Mouse (Mus musculus) left cerebral cortex, postnatal 4 days (tissue): ENCODE results near the gene H2al1b. TPM values are rescaled to one million over a fixed set of nuclear protein-coding genes. Genes with fewer than 3 reads are reported as not detected.
"Not testable (repeated sequence)": the region's sequence is repeated elsewhere in the genome, so short reads cannot be mapped to it uniquely, and the experiment has no call there.

Experiments
- DNase-seq: peaks from one replicate; pipeline ENCODE4 v3.0.0-alpha.2; 2022
- intact Hi-C: fragments of 180-260 bp; cut with DNase I; formaldehyde crosslinking; loops from one replicate; pipeline ENCODE4 v1.15.1; 2025
- total RNA-seq, 2 experiments: library from RNA; stranded (reverse); gene quantifications; 2 replicates each; pipeline ENCODE4 v1.2.3; 2021

H2al1b gene
- not detected for total RNA-seq

- DNase-seq, intact Hi-C loops: not testable (repeated sequence)
Observed at GRCm38 (mm10) chrX:11302132-11302531, at the start of gene H2al1b. H2al1b (plus strand) TSS chrX:11302432.

DNA sequence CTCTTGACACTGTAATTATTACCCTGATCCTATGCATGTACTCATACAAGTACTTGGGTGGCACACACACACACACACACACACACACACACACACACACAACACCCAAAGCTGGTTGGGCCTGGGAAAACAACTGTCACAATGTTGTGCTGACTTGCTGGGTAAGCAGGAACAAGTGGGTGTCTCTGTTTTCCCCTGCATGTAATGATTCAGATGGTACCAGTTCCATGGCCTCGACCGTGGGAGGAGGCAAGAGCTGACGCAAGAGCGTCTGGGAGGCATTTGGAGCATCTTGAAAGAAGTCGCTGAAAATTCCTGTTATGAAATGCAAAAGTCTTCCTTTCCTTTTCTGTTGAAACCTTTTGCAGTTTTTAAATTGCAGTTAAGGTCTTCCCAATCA lies 48.2 kb upstream of the H2al1b start:
- no peak for DNase-seq
- intact Hi-C loops = no loop called here

- no peak for DNase-seq
- intact Hi-C loops = no loop called here
Observed at GRCm38 (mm10) chrX:11254521-11255207, 47.6 kb upstream of the H2al1b start.

DNA sequence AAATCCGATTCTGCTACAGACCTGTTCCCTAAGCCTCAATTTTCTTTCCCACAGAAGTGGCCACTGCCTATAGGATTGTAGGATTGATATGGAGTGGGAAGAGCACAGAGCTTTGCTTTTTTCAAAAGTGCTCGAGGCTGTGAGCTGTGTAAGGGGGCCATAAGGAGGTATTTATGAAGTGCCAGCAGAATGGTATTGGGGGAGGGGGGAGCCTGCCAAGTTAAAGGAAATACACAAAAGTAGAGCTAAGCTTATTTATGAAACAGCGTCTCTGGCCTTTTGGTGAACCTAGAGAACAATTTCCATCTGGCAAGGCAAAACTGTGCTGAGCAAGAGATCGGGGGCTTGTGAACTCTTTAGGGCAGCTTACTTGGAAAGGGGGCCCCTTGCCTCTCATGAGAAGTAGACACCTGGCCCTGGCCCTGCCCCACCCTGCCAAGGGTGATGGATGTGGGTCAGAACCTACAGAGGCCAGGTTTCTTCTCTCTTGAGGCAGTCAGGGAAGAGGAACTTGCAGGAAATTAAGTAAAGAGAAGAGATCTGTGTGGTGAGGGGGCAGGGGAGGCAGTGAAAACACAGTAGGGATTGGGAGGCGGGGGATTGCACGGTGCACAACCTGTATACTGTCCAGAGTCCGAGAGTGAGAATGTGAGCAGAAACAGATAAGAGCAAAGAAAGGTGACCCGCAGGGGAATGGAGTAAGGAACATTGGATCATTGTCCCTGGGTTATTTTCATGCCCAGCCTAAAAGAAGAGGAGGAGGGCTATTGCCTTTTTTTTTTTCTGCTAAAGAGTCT lies 46.5 kb upstream of the H2al1b start:
- intact Hi-C loops = no loop called here
- DNase-seq = no peak

DNA sequence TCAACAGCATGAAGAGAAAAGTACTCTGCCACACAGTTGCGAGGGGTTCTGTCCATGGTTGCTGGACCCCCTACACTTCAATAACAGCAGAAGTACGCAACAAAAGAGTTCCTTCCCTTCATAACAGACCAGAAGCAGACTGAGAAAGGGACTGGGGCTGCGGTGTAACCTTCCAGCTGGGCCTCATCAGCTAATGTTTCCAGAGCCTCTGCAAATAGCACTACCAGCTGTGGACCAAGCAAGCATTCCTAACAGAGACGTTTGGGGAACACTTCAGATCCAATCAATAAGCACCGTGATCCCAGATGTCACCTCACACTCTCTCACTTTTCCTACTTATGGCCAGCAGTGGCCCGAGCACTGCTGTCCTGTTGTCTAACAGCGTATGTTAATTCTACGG lies 37.3 kb upstream of the H2al1b start:
- no peak for DNase-seq

GRCm38 (mm10) chrX:11267791-11268190 lies 34.4 kb upstream of the H2al1b start:
- peak; percentile 3 for DNase-seq
- intact Hi-C loops = no loop called here

More for the DNA sequence above, 37.3 kb upstream of the H2al1b start:
- intact Hi-C loops = no loop called here

DNA sequence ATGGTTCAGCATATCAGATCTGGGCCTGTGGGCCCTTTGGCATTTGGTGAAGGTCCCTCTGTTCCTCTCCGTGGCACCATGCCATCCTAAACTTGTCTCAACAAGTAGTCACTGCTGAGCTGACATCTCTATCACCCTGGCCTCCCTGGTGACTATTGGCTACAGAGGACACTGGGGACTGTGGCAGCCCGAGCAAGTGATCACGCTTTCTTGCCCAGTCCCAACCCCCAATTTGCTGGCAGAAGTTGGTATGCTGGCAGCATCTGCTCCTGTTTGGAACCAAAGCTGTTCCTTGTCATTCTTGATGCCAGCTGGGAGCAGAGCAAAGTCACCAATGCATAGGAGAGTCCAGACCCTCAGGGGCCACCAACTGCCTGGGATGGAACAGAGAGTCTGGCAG lies 33.2 kb upstream of the H2al1b start:
- intact Hi-C loops = no loop called here
- peak; percentile 84 for DNase-seq

DNA sequence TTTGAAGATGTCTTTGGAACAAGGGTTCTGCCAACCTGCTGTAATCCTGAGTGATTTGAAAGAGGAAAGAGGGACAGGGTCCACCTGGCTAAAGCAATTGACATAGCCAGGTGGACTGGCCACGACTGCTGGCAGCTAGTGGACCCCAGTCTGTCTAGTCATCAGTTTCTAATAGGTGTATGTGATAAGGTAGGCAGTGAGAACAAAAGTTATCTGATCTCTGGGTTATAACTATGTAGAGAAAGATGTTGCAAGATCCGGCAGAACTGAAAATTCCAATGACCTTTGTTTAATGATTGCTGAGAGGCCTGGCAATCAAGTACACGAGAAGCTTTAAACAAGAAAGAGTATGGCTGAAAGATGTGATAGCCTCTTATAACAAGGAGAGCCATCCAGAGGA lies 29.0 kb upstream of the H2al1b start:
- intact Hi-C loops = loop anchor here (5.0 kb wide), 1 partner anchor 51 kb away; no protein-coding TSS in a partner anchor
- no peak for DNase-seq

DNA sequence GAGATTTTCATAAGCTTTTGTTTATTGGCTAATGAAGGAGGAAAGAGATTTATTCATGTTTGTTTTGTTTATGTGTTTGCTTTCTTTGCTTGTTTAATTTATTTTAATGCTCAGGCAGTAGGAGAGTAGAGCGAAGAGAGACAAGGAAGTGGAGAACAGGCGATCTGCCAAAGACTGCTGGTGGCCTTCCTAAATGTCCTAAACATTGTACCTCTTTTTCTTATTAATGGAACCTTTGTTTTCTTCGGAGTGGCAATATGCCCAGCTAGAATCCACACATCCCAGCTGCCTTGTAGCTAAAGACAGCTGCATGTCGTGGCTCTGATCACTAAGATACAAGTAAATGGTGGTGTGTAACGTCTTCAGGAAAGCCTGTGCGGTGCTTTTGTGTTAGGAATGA lies 25.1 kb upstream of the H2al1b start:
- DNase-seq = no peak
- intact Hi-C loops = no loop called here

GRCm38 (mm10) chrX:11280741-11281140 lies 21.5 kb upstream of the H2al1b start:
- no peak for DNase-seq
- intact Hi-C loops = no loop called here

GRCm38 (mm10) chrX:11288306-11288882 lies 13.8 kb upstream of the H2al1b start:
- no peak for DNase-seq
- intact Hi-C loops = no loop called here

GRCm38 (mm10) chrX:11289244-11289643 lies 13.0 kb upstream of the H2al1b start:
- DNase-seq = no peak
- intact Hi-C loops = no loop called here

- intact Hi-C loops, DNase-seq: not testable (repeated sequence)
Observed at GRCm38 (mm10) chrX:11298957-11299356, 3.3 kb upstream of the H2al1b start, which contains the start of gene H2al1a. H2al1a (plus strand) TSS chrX:11299257.

DNA sequence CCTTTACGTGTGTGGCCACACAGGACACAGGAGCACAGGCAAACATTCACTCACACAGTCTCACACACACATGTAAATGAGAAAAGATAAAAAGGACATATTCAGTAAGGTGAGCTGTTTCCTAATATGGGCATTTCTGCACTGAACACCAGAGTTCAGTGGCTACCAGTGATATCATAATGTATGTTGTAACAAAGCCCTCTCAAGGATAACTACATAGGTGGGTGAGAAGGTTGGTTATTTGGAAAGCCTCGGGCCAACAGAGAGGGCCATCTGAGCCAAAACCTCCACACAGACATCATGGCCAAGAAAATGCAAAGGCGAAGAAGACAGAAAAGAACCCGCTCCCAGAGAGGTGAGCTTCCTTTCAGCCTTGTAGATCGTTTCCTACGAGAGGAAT lies 3.1 kb downstream of the H2al1b start, which contains the start of gene H2al1c:
Gene H2al1c, plus strand, starts transcription at position 301 of the 400 bp plus-strand sequence.
- DNase-seq, intact Hi-C loops: not testable (repeated sequence)

- intact Hi-C loops, DNase-seq: not testable (repeated sequence)
Observed at GRCm38 (mm10) chrX:11308524-11308923, 6.3 kb downstream of the H2al1b start, which contains the start of gene H2al1d. H2al1d (plus strand) TSS chrX:11308824.

GRCm38 (mm10) chrX:11311634-11312033 lies 9.4 kb downstream of the H2al1b start, which contains the start of gene H2al1e:
H2al1e (plus strand) TSS chrX:11311934.
- DNase-seq, intact Hi-C loops: not testable (repeated sequence)

- DNase-seq, intact Hi-C loops: not testable (repeated sequence)
Observed at GRCm38 (mm10) chrX:11314858-11315257, 12.6 kb downstream of the H2al1b start, which contains the start of gene H2al1f. H2al1f (plus strand) TSS chrX:11315158.

DNA sequence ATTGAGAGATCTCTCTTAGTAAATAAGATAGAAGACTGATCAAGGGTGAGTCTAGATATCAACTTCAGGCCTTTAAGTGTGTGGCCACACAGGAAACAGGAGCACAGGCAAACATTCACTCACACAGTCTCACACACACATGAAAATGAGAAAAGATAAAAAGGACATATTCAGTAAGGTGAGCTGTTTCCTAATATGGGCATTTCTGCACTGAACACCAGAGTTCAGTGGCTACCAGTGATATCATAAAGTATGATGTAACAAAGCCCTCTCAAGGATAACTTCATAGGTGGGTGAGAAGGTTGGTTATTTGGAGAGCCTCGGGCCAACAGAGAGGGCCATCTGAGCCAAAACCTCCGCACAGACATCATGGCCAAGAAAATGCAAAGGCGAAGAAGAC lies 15.7 kb downstream of the H2al1b start, which contains the start of gene H2al1g:
Gene H2al1g, plus strand, starts transcription at position 301 of the 400 bp plus-strand sequence.
- intact Hi-C loops, DNase-seq: not testable (repeated sequence)

- intact Hi-C loops, DNase-seq: not testable (repeated sequence)
Observed at GRCm38 (mm10) chrX:11321192-11321591, 19.0 kb downstream of the H2al1b start, which contains the start of gene H2al1h. H2al1h (plus strand) TSS chrX:11321492.

DNA sequence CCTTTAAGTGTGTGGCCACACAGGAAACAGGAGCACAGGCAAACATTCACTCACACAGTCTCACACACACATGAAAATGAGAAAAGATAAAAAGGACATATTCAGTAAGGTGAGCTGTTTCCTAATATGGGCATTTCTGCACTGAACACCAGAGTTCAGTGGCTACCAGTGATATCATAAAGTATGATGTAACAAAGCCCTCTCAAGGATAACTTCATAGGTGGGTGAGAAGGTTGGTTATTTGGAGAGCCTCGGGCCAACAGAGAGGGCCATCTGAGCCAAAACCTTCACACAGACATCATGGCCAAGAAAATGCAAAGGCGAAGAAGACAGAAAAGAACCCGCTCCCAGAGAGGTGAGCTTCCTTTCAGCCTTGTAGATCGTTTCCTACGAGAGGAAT lies 22.1 kb downstream of the H2al1b start, which contains the start of gene H2al1i:
Gene H2al1i, plus strand, starts transcription at position 301 of the 400 bp plus-strand sequence.
- DNase-seq, intact Hi-C loops: not testable (repeated sequence)

DNA sequence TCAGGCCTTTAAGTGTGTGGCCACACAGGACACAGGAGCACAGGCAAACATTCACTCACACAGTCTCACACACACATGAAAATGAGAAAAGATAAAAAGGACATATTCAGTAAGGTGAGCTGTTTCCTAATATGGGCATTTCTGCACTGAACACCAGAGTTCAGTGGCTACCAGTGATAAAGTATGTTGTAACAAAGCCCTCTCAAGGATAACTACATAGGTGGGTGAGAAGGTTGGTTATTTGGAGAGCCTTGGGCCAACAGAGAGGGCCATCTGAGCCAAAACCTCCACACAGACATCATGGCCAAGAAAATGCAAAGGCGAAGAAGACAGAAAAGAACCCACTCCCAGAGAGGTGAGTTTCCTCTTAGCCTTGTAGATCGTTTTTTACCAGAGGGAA lies 25.3 kb downstream of the H2al1b start, which contains the start of gene H2al1j:
Gene H2al1j, plus strand, starts transcription at position 301 of the 400 bp plus-strand sequence.
- intact Hi-C loops, DNase-seq: not testable (repeated sequence)
